Mouse (Mus musculus): ENCODE data around the gene Ptgr1.

Gene Ptgr1

GRCm38 (mm10) chr4:58990609-58991434 is 3.9 kb upstream of the Ptgr1 start:
- DNase-seq (ENCODE audit: low spot score) = no peak

- no peak for DNase-seq (ENCODE audit: low spot score)
These were observed 2.5 kb upstream of the Ptgr1 start for GRCm38 (mm10) chr4:58989303-58989898.

- peak; percentile 44 for DNase-seq (ENCODE audit: low spot score)
These were observed 1.7 kb downstream of the Ptgr1 start for GRCm38 (mm10) chr4:58985157-58985648.

- DNase-seq (ENCODE audit: low spot score) = no peak
These were observed 4.1 kb downstream of the Ptgr1 start for GRCm38 (mm10) chr4:58982806-58983205.

GRCm38 (mm10) chr4:58981421-58981820 is 5.5 kb downstream of the Ptgr1 start:
- no peak for DNase-seq (ENCODE audit: low spot score)

- DNase-seq (ENCODE audit: low spot score) = no peak
These were observed 11.2 kb downstream of the Ptgr1 start for GRCm38 (mm10) chr4:58975711-58976110.

- DNase-seq (ENCODE audit: low spot score) = no peak
These were observed 16.2 kb downstream of the Ptgr1 start for GRCm38 (mm10) chr4:58970678-58971077.

- DNase-seq (ENCODE audit: low spot score) = no peak
These were observed 21.8 kb downstream of the Ptgr1 start for GRCm38 (mm10) chr4:58965136-58965535.

GRCm38 (mm10) chr4:58963271-58963670 is 23.6 kb downstream of the Ptgr1 start:
- DNase-seq (ENCODE audit: low spot score) = no peak

GRCm38 (mm10) chr4:58961719-58962118 is 25.2 kb downstream of the Ptgr1 start:
- DNase-seq (ENCODE audit: low spot score) = no peak

GRCm38 (mm10) chr4:58952630-58953029 is 34.3 kb downstream of the Ptgr1 start:
- DNase-seq (ENCODE audit: low spot score) = no peak

- no peak for DNase-seq (ENCODE audit: low spot score)
These were observed 38.5 kb downstream of the Ptgr1 start for GRCm38 (mm10) chr4:58948391-58948790.

GRCm38 (mm10) chr4:58944695-58945094 is 42.2 kb downstream of the Ptgr1 start:
- DNase-seq (ENCODE audit: low spot score) = no peak

- DNase-seq (ENCODE audit: low spot score) = no peak
These were observed 42.7 kb downstream of the Ptgr1 start for GRCm38 (mm10) chr4:58944206-58944553.

- peak; percentile 15 for DNase-seq (ENCODE audit: low spot score)
These were observed 43.3 kb downstream of the Ptgr1 start, which contains the start of gene Zkscan16 for GRCm38 (mm10) chr4:58943420-58944205. Gene Zkscan16 (plus strand): TSS chr4:58943628.

GRCm38 (mm10) chr4:58942942-58943341 is 44.0 kb downstream of the Ptgr1 start:
- no peak for DNase-seq (ENCODE audit: low spot score)

GRCm38 (mm10) chr4:58941638-58942037 is 45.3 kb downstream of the Ptgr1 start:
- DNase-seq (ENCODE audit: low spot score) = no peak

- DNase-seq (ENCODE audit: low spot score) = no peak
These were observed 51.1 kb downstream of the Ptgr1 start for GRCm38 (mm10) chr4:58935846-58936245.

- no peak for DNase-seq (ENCODE audit: low spot score)
These were observed 52.0 kb downstream of the Ptgr1 start for GRCm38 (mm10) chr4:58934746-58935476.

GRCm38 (mm10) chr4:58934308-58934707 is 52.6 kb downstream of the Ptgr1 start:
- no peak for DNase-seq (ENCODE audit: low spot score)

GRCm38 (mm10) chr4:58932541-58932940 is 54.4 kb downstream of the Ptgr1 start:
- no peak for DNase-seq (ENCODE audit: low spot score)

- DNase-seq (ENCODE audit: low spot score) = no peak
These were observed 59.3 kb downstream of the Ptgr1 start for GRCm38 (mm10) chr4:58927661-58928060.

Measured in urinary bladder, postnatal 10 days (tissue).